Mouse (Mus musculus): ENCODE measurements around the gene Tspan7. TPM values are rescaled to one million over a fixed set of nuclear protein-coding genes. Genes with fewer than 3 reads are reported as not detected.

Tspan7 gene
- polyA plus RNA-seq, 1 experiment from 2014 or later, result 165 TPM

GRCm38 (mm10) chrX:10558625-10559024, 73.7 kb downstream of the Tspan7 start:
- H3K9ac ChIP-seq, result no peak overlapping the region
- 0 out of 2 replicates have a peak, but pooled peaks cover 7% of the 10 kb centered on the region for H3K4me1 ChIP-seq
- no peak overlapping the region for H3K4me3 ChIP-seq
- no peaks in the 10 kb centered on the region for H3K36me3 ChIP-seq (ENCODE audit: poor library complexity, severe bottlenecking)
- H3K27me3 ChIP-seq, result no peaks in the 10 kb centered on the region
- ATAC-seq, result no peak
- H3K27ac ChIP-seq, result no peak overlapping the region
- no peaks in the 10 kb centered on the region for H3K9me3 ChIP-seq (replicated peaks)
- H3K4me2 ChIP-seq, result no peak overlapping the region
- 62% methylated on average over 2 of the region's 2 CpGs for WGBS

- no peak for ATAC-seq
Measured at GRCm38 (mm10) chrX:10565811-10566210, 80.9 kb downstream of the Tspan7 start.

GRCm38 (mm10) chrX:10574523-10574922, 89.6 kb downstream of the Tspan7 start:
- Histone ChIP-seq H3K4me1 (peaks cover 19% of the 10 kb centered on the region), H3K9me3 (replicated peaks) (no peaks in the 10 kb centered on the region), H3K9ac (no peak overlapping the region), H3K27ac (no peak overlapping the region), H3K4me3 (no peak overlapping the region), H3K4me2 (no peak overlapping the region), H3K27me3 (no peaks in the 10 kb centered on the region), H3K36me3 (ENCODE audit: poor library complexity, severe bottlenecking) (peaks cover 1% of the 10 kb centered on the region; the same call in 1 of the 2 replicates)
- 17% methylated on average over 3 of the region's 3 CpGs for WGBS
- peak; percentile 59 for ATAC-seq

More at GRCm38 (mm10) chrX:10565811-10566210, 80.9 kb downstream of the Tspan7 start:
- Histone ChIP-seq H3K27ac (no peak overlapping the region), H3K9me3 (replicated peaks) (no peaks in the 10 kb centered on the region), H3K4me1 (no peaks in the 10 kb centered on the region), H3K4me3 (no peak overlapping the region), H3K36me3 (ENCODE audit: poor library complexity, severe bottlenecking) (no peaks in the 10 kb centered on the region), H3K4me2 (no peak overlapping the region), H3K27me3 (no peaks in the 10 kb centered on the region), H3K9ac (no peak overlapping the region)
- WGBS, result 66% methylated on average over 3 of the region's 3 CpGs

GRCm38 (mm10) chrX:10575406-10575805, 90.4 kb downstream of the Tspan7 start:
- no peak overlapping the region for H3K4me3 ChIP-seq
- H3K4me1 ChIP-seq, result peaks cover 19% of the 10 kb centered on the region
- no peak overlapping the region for H3K9ac ChIP-seq
- H3K9me3 ChIP-seq (replicated peaks), result no peaks in the 10 kb centered on the region
- H3K36me3 ChIP-seq (ENCODE audit: poor library complexity, severe bottlenecking), result peaks cover 3% of the 10 kb centered on the region; the same call in 1 of the 2 replicates
- no peak overlapping the region for H3K4me2 ChIP-seq
- H3K27ac ChIP-seq, result no peak overlapping the region
- ATAC-seq, result no peak
- WGBS, result 58% methylated on average over 2 of the region's 2 CpGs
- H3K27me3 ChIP-seq, result no peaks in the 10 kb centered on the region

GRCm38 (mm10) chrX:10576349-10576748, 91.4 kb downstream of the Tspan7 start:
- Histone ChIP-seq H3K36me3 (ENCODE audit: poor library complexity, severe bottlenecking) (peaks cover 3% of the 10 kb centered on the region; the same call in 1 of the 2 replicates), H3K9me3 (replicated peaks) (no peaks in the 10 kb centered on the region), H3K9ac (no peak overlapping the region), H3K27me3 (no peaks in the 10 kb centered on the region), H3K4me2 (no peak overlapping the region), H3K27ac (no peak overlapping the region), H3K4me1 (peaks cover 19% of the 10 kb centered on the region), H3K4me3 (no peak overlapping the region)
- WGBS, result 83% methylated on average over 4 of the region's 4 CpGs
- no peak for ATAC-seq

GRCm38 (mm10) chrX:10577356-10577755, 92.4 kb downstream of the Tspan7 start:
- Histone ChIP-seq H3K4me3 (no peak overlapping the region), H3K4me1 (peaks cover 19% of the 10 kb centered on the region), H3K9me3 (replicated peaks) (no peaks in the 10 kb centered on the region), H3K36me3 (ENCODE audit: poor library complexity, severe bottlenecking) (peaks cover 3% of the 10 kb centered on the region; the same call in 1 of the 2 replicates), H3K9ac (no peak overlapping the region), H3K27ac (no peak overlapping the region), H3K27me3 (no peaks in the 10 kb centered on the region), H3K4me2 (no peak overlapping the region)
- WGBS, result 14% methylated on average over 1 of the region's 1 CpGs
- ATAC-seq, result no peak

GRCm38 (mm10) chrX:10582731-10583130, 97.8 kb downstream of the Tspan7 start:
- Histone ChIP-seq H3K36me3 (ENCODE audit: poor library complexity, severe bottlenecking) (peaks cover 12% of the 10 kb centered on the region; the same call in 1 of the 2 replicates), H3K9me3 (replicated peaks) (no peaks in the 10 kb centered on the region), H3K9ac (no peak overlapping the region), H3K4me2 (no peak overlapping the region), H3K4me3 (no peak overlapping the region), H3K4me1 (no peaks in the 10 kb centered on the region), H3K27ac (no peak overlapping the region), H3K27me3 (no peaks in the 10 kb centered on the region)
- WGBS, result 89% methylated on average over 4 of the region's 4 CpGs
- no peak for ATAC-seq

- H3K9ac ChIP-seq, result no peak overlapping the region
- H3K4me3 ChIP-seq, result no peak overlapping the region
- H3K4me1 ChIP-seq, result no peaks in the 10 kb centered on the region
- no peaks in the 10 kb centered on the region for H3K9me3 ChIP-seq (replicated peaks)
- WGBS, result 62% methylated on average over 3 of the region's 3 CpGs
- peaks cover 9% of the 10 kb centered on the region for H3K36me3 ChIP-seq (ENCODE audit: poor library complexity, severe bottlenecking)
- no peak overlapping the region for H3K4me2 ChIP-seq
- H3K27me3 ChIP-seq, result no peaks in the 10 kb centered on the region
- no peak overlapping the region for H3K27ac ChIP-seq
- ATAC-seq, result no peak
Measured at GRCm38 (mm10) chrX:10592244-10592643, 107.3 kb downstream of the Tspan7 start.

- 98% methylated on average over 7 of the region's 7 CpGs for WGBS
- Histone ChIP-seq H3K27me3 (no peaks in the 10 kb centered on the region), H3K4me2 (no peak overlapping the region), H3K9ac (no peak overlapping the region), H3K9me3 (replicated peaks) (no peaks in the 10 kb centered on the region), H3K4me3 (no peak overlapping the region), H3K4me1 (no peaks in the 10 kb centered on the region), H3K27ac (no peak overlapping the region), H3K36me3 (ENCODE audit: poor library complexity, severe bottlenecking) (peaks cover 9% of the 10 kb centered on the region)
- ATAC-seq, result no peak
Measured at GRCm38 (mm10) chrX:10593561-10593960, 108.6 kb downstream of the Tspan7 start.

- ATAC-seq, result no peak
- no peaks in the 10 kb centered on the region for H3K36me3 ChIP-seq (ENCODE audit: poor library complexity, severe bottlenecking)
- H3K4me1 ChIP-seq, result no peaks in the 10 kb centered on the region
- no peak overlapping the region for H3K27ac ChIP-seq
- H3K9me3 ChIP-seq (replicated peaks), result no peaks in the 10 kb centered on the region
- 18% methylated on average over 5 of the region's 5 CpGs for WGBS
- no peak overlapping the region for H3K4me2 ChIP-seq
- no peaks in the 10 kb centered on the region for H3K27me3 ChIP-seq
- H3K9ac ChIP-seq, result no peak overlapping the region
- H3K4me3 ChIP-seq, result no peak overlapping the region
Measured at GRCm38 (mm10) chrX:10617119-10617518, 132.2 kb downstream of the Tspan7 start.

- H3K9ac ChIP-seq, result no peak overlapping the region
- H3K27ac ChIP-seq, result no peak overlapping the region
- H3K27me3 ChIP-seq, result no peaks in the 10 kb centered on the region
- no peak overlapping the region for H3K4me2 ChIP-seq
- no peaks in the 10 kb centered on the region for H3K36me3 ChIP-seq (ENCODE audit: poor library complexity, severe bottlenecking)
- H3K4me1 ChIP-seq, result no peaks in the 10 kb centered on the region
- H3K9me3 ChIP-seq (replicated peaks), result no peaks in the 10 kb centered on the region
- ATAC-seq, result no peak
- no peak overlapping the region for H3K4me3 ChIP-seq
Measured at GRCm38 (mm10) chrX:10641062-10641461, 156.1 kb downstream of the Tspan7 start.

Measured in forebrain, embryonic 13.5 days (tissue).